Mouse (Mus musculus): Measurements from ENCODE around the gene Nrxn3. TPM values are rescaled to one million over a fixed set of nuclear protein-coding genes. Genes with fewer than 3 reads are reported as not detected.
A peak's percentile ranks its signal among the peaks of the same experiment; 100 is the strongest.

Nrxn3 gene
- polyA plus RNA-seq, 1 experiment from 2014 or later: 6.3 TPM

DNA sequence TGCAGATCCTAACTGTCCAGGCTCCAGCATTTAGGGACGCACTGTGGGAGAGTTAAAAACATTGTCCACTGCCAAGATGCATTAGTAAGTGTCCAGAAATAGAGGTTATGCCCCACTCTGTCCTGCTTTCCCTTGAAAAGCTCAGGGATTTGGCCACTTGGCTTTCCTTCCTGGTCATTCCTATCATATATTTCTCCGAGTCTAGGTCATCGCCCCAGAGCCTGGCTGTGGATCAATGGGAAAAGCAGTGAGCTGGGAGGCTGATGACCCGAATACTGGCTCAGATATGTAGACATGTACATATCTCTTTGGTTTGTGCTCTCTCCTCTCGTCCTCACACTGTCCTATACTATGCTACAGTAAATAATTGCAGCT, 96.6 kb downstream of the Nrxn3 start:
- Histone ChIP-seq H3K9ac (replicated peaks; ENCODE audit: low read depth, low read length) (no peak overlapping the region), H3K4me1 (ENCODE audit: control insufficient read depth, insufficient read depth, low read length) (no peaks in the 10 kb centered on the region), H3K27ac (ENCODE audit: low read length) (no peak overlapping the region), H3K9me3 (ENCODE audit: control insufficient read depth, low read depth, low read length) (no peaks in the 10 kb centered on the region), H3K27me3 (ENCODE audit: control insufficient read depth, insufficient read depth, low read length) (no peaks in the 10 kb centered on the region), H3K4me3 (ENCODE audit: low read depth, low read length) (no peak overlapping the region), H3K4me2 (replicated peaks; ENCODE audit: low read depth, low read length) (no peak overlapping the region), H3K36me3 (ENCODE audit: control insufficient read depth, insufficient read depth, low read length) (no peaks in the 10 kb centered on the region)
- 63% methylated on average over 5 of the region's 5 CpGs for WGBS
- peak; percentile 53; the same call in 1 of the 2 replicates for ATAC-seq (ENCODE audit: insufficient number of reproducible peaks, insufficient read depth, low FRiP score, low read depth)

DNA sequence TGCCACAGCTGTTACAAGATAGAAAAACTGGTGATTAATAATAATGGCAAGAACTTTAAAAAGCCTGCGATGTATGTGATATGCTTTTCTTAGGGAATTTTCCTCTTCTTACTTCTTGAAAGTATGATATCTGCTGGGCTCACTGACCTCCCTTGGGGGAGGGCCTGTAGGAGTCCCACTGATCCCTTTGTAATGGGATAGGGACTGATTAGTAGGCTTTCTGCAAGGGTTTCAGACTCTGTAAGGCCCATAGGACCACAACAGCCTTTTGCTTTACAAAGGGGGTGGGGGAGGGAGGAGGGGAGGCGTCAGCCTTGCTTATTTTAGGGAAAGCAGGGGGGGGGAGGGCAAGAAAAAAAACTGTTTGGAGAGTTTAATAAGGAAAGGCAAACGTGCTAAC, 97.5 kb downstream of the Nrxn3 start:
- H3K4me2 ChIP-seq (replicated peaks; ENCODE audit: low read depth, low read length): no peak overlapping the region
- ATAC-seq (ENCODE audit: insufficient number of reproducible peaks, insufficient read depth, low FRiP score, low read depth): no peak
- H3K9ac ChIP-seq (replicated peaks; ENCODE audit: low read depth, low read length): no peak overlapping the region
- no peaks in the 10 kb centered on the region for H3K4me1 ChIP-seq (ENCODE audit: control insufficient read depth, insufficient read depth, low read length)
- H3K9me3 ChIP-seq (ENCODE audit: control insufficient read depth, low read depth, low read length): no peaks in the 10 kb centered on the region
- no peaks in the 10 kb centered on the region for H3K36me3 ChIP-seq (ENCODE audit: control insufficient read depth, insufficient read depth, low read length)
- whole genome bisulfite sequencing: 28% methylated on average over 3 of the region's 3 CpGs
- H3K27me3 ChIP-seq (ENCODE audit: control insufficient read depth, insufficient read depth, low read length): no peaks in the 10 kb centered on the region
- H3K4me3 ChIP-seq (ENCODE audit: low read depth, low read length): no peak overlapping the region
- no peak overlapping the region for H3K27ac ChIP-seq (ENCODE audit: low read length)

DNA sequence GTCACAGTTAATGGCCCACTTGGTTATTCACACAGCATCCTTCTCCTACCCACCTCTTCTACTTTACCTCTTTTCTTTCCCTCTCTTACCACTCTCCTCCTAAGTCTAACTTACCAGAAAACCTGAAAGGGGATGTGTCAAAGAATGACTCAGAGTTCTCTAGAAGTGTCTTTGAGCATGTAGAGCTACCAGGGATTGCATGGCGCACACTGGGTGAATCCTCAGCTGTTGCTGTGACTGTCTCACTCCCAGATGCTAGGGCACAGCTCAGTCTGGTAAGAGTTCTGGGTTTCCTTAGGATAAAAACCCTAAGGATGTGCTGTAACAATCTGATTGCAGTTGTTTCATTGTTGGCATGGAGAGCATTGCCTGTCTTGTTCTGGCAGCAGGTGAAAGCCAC, 108.2 kb downstream of the Nrxn3 start:
- no peak overlapping the region for H3K9ac ChIP-seq (replicated peaks; ENCODE audit: low read depth, low read length)
- 77% methylated on average over 1 of the region's 1 CpGs for WGBS
- no peaks in the 10 kb centered on the region for H3K36me3 ChIP-seq (ENCODE audit: control insufficient read depth, insufficient read depth, low read length)

DNA sequence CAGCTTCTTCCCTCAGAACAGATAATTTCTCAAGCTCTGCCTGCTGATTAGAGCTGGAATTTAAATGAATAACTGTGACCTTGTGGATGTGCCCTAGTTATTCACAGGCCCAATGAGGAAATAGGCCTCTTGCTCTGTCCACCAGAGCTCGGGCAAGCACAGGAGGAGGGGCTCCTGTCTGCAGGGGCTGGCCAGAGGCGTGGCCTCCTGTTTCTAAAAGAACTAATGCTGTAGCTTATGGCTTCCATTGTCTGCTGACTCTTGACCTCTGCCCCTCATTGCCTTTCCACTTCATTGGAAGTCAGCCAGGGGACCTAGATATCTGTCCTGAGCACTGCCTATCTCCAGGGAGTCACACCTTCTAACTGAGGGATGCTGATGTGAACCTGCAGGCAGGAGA, 113.1 kb downstream of the Nrxn3 start:
- Histone ChIP-seq H3K4me2 (replicated peaks; ENCODE audit: low read depth, low read length) (no peak overlapping the region), H3K27ac (ENCODE audit: low read length) (no peak overlapping the region), H3K4me3 (ENCODE audit: low read depth, low read length) (no peak overlapping the region), H3K4me1 (ENCODE audit: control insufficient read depth, insufficient read depth, low read length) (no peaks in the 10 kb centered on the region), H3K36me3 (ENCODE audit: control insufficient read depth, insufficient read depth, low read length) (no peaks in the 10 kb centered on the region), H3K9ac (replicated peaks; ENCODE audit: low read depth, low read length) (no peak overlapping the region), H3K9me3 (ENCODE audit: control insufficient read depth, low read depth, low read length) (no peaks in the 10 kb centered on the region), H3K27me3 (ENCODE audit: control insufficient read depth, insufficient read depth, low read length) (no peaks in the 10 kb centered on the region)
- 34% methylated on average over 2 of the region's 2 CpGs for WGBS
- ATAC-seq (ENCODE audit: insufficient number of reproducible peaks, insufficient read depth, low FRiP score, low read depth): no peak

More for the DNA sequence above, 108.2 kb downstream of the Nrxn3 start:
- Histone ChIP-seq H3K9me3 (ENCODE audit: control insufficient read depth, low read depth, low read length) (no peaks in the 10 kb centered on the region), H3K4me2 (replicated peaks; ENCODE audit: low read depth, low read length) (no peak overlapping the region), H3K27me3 (ENCODE audit: control insufficient read depth, insufficient read depth, low read length) (no peaks in the 10 kb centered on the region), H3K27ac (ENCODE audit: low read length) (no peak overlapping the region), H3K4me3 (ENCODE audit: low read depth, low read length) (no peak overlapping the region), H3K4me1 (ENCODE audit: control insufficient read depth, insufficient read depth, low read length) (no peaks in the 10 kb centered on the region)
- no peak for ATAC-seq (ENCODE audit: insufficient number of reproducible peaks, insufficient read depth, low FRiP score, low read depth)

DNA sequence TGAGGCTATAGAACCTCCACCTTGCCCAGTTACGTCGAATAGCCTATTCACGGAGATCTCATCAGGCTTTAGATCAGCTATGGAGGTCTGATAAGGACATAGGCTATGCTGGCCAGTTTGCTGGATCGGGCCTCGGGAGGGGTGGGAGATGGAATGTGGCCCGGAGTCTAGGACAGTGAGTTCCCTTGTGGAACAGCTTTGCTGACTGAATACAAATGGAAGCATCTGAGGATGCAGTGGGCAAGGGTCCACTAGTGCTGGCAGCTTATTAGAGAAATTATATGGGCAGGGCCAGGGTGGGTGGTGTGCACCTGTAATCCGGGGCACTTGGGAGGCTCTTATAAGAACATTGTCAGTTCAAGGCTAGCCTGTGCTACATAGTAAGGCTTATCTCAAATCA, 117.0 kb downstream of the Nrxn3 start:
- Histone ChIP-seq H3K36me3 (ENCODE audit: control insufficient read depth, insufficient read depth, low read length) (no peaks in the 10 kb centered on the region), H3K9ac (replicated peaks; ENCODE audit: low read depth, low read length) (no peak overlapping the region), H3K27me3 (ENCODE audit: control insufficient read depth, insufficient read depth, low read length) (no peaks in the 10 kb centered on the region), H3K27ac (ENCODE audit: low read length) (no peak overlapping the region), H3K4me1 (ENCODE audit: control insufficient read depth, insufficient read depth, low read length) (no peaks in the 10 kb centered on the region), H3K4me2 (replicated peaks; ENCODE audit: low read depth, low read length) (no peak overlapping the region), H3K9me3 (ENCODE audit: control insufficient read depth, low read depth, low read length) (no peaks in the 10 kb centered on the region), H3K4me3 (ENCODE audit: low read depth, low read length) (no peak overlapping the region)
- no peak for ATAC-seq (ENCODE audit: insufficient number of reproducible peaks, insufficient read depth, low FRiP score, low read depth)
- WGBS: 89% methylated on average over 7 of the region's 7 CpGs

DNA sequence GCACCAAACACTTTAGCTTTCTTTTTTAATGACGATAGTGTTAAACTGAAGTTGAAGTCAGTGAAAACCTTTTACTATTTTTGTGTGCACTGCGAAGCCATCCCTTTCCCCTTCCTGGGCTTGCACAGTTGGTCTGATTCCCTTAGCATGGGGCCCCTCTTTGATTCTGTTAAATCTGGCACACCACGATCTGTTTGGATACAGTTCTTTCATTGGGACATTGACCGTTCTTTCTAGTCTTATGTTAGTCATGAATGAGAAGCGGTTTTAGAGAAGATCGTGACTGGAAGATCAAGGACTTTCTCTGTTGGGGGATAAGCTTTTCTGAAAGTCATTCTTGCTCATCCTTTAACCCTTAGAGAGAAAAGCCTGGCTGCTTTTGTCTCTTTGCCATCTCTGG, 118.7 kb downstream of the Nrxn3 start:
- ATAC-seq (ENCODE audit: insufficient number of reproducible peaks, insufficient read depth, low FRiP score, low read depth): no peak
- no peak overlapping the region for H3K9ac ChIP-seq (replicated peaks; ENCODE audit: low read depth, low read length)
- no peak overlapping the region for H3K27ac ChIP-seq (ENCODE audit: low read length)
- no peaks in the 10 kb centered on the region for H3K4me1 ChIP-seq (ENCODE audit: control insufficient read depth, insufficient read depth, low read length)
- H3K27me3 ChIP-seq (ENCODE audit: control insufficient read depth, insufficient read depth, low read length): no peaks in the 10 kb centered on the region
- H3K36me3 ChIP-seq (ENCODE audit: control insufficient read depth, insufficient read depth, low read length): no peaks in the 10 kb centered on the region
- H3K4me2 ChIP-seq (replicated peaks; ENCODE audit: low read depth, low read length): no peak overlapping the region
- no peak overlapping the region for H3K4me3 ChIP-seq (ENCODE audit: low read depth, low read length)
- no peaks in the 10 kb centered on the region for H3K9me3 ChIP-seq (ENCODE audit: control insufficient read depth, low read depth, low read length)
- 92% methylated on average over 6 of the region's 6 CpGs for WGBS

DNA sequence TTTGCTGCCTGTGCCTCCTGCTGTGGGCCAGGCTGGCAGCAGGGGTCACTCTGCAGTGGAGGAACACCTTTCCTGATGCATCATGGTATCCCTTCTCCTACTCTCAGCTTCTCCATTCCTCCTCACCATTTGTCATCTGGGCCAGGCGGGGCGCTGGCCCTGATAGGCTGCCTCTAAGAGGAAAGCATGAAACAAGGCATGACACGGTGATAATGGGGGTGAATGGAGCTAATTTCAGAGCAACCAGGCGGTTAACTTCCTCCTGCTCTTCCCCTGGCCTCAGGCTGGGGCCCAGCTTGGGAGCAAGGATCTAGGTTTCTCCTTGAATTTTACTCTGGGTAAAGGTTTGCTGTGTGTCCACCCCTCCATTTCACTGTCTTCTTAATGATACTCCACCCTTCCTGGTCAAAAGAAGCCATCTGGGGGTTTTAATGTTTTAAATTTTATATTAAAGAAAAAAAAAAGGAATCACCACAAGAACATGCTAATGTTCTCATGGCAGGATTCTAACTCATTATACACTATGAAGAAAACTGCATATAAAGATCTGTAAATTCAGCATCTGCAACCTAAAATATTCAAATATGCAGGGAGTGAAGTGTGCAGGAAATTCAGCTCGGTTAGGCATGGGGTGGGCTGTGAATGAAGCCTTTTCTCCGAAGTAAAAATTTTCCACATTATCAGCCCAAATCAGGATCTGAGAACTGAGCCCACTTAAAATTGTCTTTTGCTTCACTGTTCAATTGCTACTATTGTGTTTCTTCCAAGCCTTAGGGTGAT, 127.9 kb downstream of the Nrxn3 start:
- H3K4me2 ChIP-seq (replicated peaks; ENCODE audit: low read depth, low read length): no peak overlapping the region
- no peak for ATAC-seq (ENCODE audit: insufficient number of reproducible peaks, insufficient read depth, low FRiP score, low read depth)
- no peaks in the 10 kb centered on the region for H3K27me3 ChIP-seq (ENCODE audit: control insufficient read depth, insufficient read depth, low read length)
- H3K9me3 ChIP-seq (ENCODE audit: control insufficient read depth, low read depth, low read length): no peaks in the 10 kb centered on the region
- no peak overlapping the region for H3K27ac ChIP-seq (ENCODE audit: low read length)
- WGBS: 42% methylated on average over 6 of the region's 6 CpGs
- H3K9ac ChIP-seq (replicated peaks; ENCODE audit: low read depth, low read length): no peak overlapping the region
- H3K36me3 ChIP-seq (ENCODE audit: control insufficient read depth, insufficient read depth, low read length): no peaks in the 10 kb centered on the region
- H3K4me1 ChIP-seq (ENCODE audit: control insufficient read depth, insufficient read depth, low read length): no peaks in the 10 kb centered on the region
- H3K4me3 ChIP-seq (ENCODE audit: low read depth, low read length): no peak overlapping the region

DNA sequence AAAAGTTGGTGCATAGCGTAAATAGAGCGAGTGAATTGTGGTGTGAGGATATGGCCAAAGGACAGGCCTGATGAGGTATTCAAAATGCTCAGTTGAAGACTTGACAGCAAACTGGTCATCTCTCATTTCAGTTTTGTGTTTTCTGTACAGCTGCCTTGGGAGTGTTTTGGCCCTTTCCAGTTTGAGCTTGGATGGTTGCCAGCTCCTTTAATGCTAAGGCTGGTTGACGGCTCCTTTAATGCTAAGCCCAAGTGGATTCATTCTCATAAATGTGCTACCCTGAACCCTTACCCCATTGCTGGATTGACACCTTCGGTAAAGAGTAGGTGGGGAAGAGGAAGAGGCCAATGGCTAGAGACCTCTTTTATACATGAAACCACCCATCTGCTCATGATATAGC, 131.4 kb downstream of the Nrxn3 start:
- Histone ChIP-seq H3K36me3 (ENCODE audit: control insufficient read depth, insufficient read depth, low read length) (no peaks in the 10 kb centered on the region), H3K4me2 (replicated peaks; ENCODE audit: low read depth, low read length) (no peak overlapping the region), H3K27ac (ENCODE audit: low read length) (no peak overlapping the region), H3K9ac (replicated peaks; ENCODE audit: low read depth, low read length) (no peak overlapping the region), H3K27me3 (ENCODE audit: control insufficient read depth, insufficient read depth, low read length) (no peaks in the 10 kb centered on the region), H3K4me1 (ENCODE audit: control insufficient read depth, insufficient read depth, low read length) (no peaks in the 10 kb centered on the region), H3K9me3 (ENCODE audit: control insufficient read depth, low read depth, low read length) (no peaks in the 10 kb centered on the region), H3K4me3 (ENCODE audit: low read depth, low read length) (no peak overlapping the region)
- WGBS: 66% methylated on average over 4 of the region's 4 CpGs
- ATAC-seq (ENCODE audit: insufficient number of reproducible peaks, insufficient read depth, low FRiP score, low read depth): no peak

DNA sequence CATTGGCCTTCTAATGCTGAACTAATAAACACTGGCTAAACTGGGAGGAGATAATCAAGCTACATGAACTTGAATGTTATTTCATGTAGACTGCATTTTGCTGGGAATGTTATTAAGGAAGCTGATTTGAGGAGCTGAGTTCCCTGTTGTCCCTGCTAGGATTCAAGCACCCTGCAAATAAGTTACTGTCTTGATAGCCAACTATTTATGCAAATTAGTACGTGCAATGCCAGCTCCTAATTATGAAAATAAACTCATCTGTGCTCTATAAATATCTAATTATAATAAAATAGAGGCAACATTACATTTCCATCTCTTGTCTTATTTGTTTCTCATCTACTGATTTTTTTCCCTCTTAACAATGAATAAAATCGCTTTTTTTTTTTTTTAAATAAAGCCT, 135.0 kb downstream of the Nrxn3 start:
- Histone ChIP-seq H3K27me3 (ENCODE audit: control insufficient read depth, insufficient read depth, low read length) (no peaks in the 10 kb centered on the region), H3K9me3 (ENCODE audit: control insufficient read depth, low read depth, low read length) (no peaks in the 10 kb centered on the region), H3K36me3 (ENCODE audit: control insufficient read depth, insufficient read depth, low read length) (no peaks in the 10 kb centered on the region), H3K9ac (replicated peaks; ENCODE audit: low read depth, low read length) (no peak overlapping the region), H3K4me1 (ENCODE audit: control insufficient read depth, insufficient read depth, low read length) (no peaks in the 10 kb centered on the region), H3K4me3 (ENCODE audit: low read depth, low read length) (no peak overlapping the region), H3K27ac (ENCODE audit: low read length) (no peak overlapping the region), H3K4me2 (replicated peaks; ENCODE audit: low read depth, low read length) (no peak overlapping the region)
- WGBS: 83% methylated on average over 2 of the region's 2 CpGs
- no peak for ATAC-seq (ENCODE audit: insufficient number of reproducible peaks, insufficient read depth, low FRiP score, low read depth)
